Mouse (Mus musculus): ENCODE measurements around the gene Gm45837. TPM values are rescaled to one million over a fixed set of nuclear protein-coding genes. Genes with fewer than 3 reads are reported as not detected.

Gene Gm45837
- polyA plus RNA-seq, 2 experiments: not detected

DNA sequence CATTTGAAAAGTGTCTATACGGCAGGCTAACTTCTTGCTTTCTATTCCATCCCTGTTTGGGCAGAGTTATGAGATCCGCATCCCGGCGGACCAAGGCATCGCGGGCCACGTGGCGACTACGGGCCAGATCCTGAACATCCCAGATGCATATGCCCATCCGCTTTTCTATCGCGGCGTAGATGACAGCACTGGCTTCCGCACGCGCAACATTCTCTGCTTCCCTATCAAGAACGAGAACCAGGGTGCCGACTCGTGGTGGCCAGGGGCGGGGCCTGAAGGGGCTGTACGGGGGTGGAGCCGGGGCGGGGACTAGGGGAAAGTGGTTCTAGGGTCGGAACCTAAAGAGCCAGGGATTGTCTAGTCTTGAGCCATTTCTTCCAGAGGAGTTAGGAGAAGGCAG lies 93.8 kb downstream of the Gm45837 start:
- TF ChIP-seq EP300 (IDR thresholded peaks at IDR 0.05; ENCODE audit: low read depth) (no peak), CTCF (IDR thresholded peaks at IDR 0.05; ENCODE audit: low read depth) (no peak)
- H3K27me3 ChIP-seq (ENCODE audit: control insufficient read depth, insufficient read depth, low read length): no peaks in the 10 kb centered on the region; the same call in none of the 2 replicates
- H3K4me3 ChIP-seq (ENCODE audit: insufficient read depth in 1 of 2, low read depth in 2 of 2, low read length in 2 of 2): 0 out of 4 replicates have a peak overlapping the region, but pooled peaks of 1 of the 2 experiments have one; percentile 4
- H3K4me1 ChIP-seq (replicated peaks; ENCODE audit: control insufficient read depth in 2 of 2, insufficient read depth in 2 of 2, low read length in 1 of 2): peaks cover 0 to 4% of the 10 kb centered on the region in 2 experiments; a peak in 2 of 4 replicates
- no peak for DNase-seq (ENCODE audit: low read depth in 3 of 3, low spot score in 3 of 3)
- H3K36me3 ChIP-seq (replicated peaks; ENCODE audit: control insufficient read depth, insufficient read depth, low read depth): no peaks in the 10 kb centered on the region
- ATAC-seq (ENCODE audit: insufficient read depth): 0 out of 2 replicates have a peak, but pooled peaks have one; percentile 28
- 8% methylated on average over 24 of the region's 24 CpGs for WGBS (ENCODE audit: insufficient replicate concordance)
- H3K27ac ChIP-seq: no peak overlapping the region
- no peaks in the 10 kb centered on the region for H3K9me3 ChIP-seq (ENCODE audit: control insufficient read depth, low read length)
- H3K9ac ChIP-seq (replicated peaks): no peak overlapping the region
- H3K4me2 ChIP-seq (ENCODE audit: low read depth): peak overlapping the region; percentile 47

DNA sequence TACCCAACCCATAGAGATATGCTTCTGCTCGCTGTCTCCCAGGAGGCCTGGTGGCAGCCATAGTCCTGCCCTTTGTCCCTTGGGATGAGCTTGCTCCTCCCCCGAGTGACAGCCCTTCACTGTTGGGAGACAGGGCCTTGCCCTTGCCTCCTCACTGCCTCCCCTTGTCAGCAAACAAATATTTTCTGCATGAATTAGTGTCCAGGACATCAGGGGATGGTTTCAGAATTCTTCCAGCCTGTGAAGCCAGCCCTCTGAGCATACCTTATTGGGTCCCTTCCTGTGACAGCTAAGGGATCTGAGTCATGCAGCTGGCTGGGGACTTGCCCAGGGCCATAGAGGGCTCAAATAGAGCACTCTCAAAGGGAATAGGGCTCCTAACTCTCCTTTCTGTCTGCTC lies 98.5 kb downstream of the Gm45837 start:
- ATAC-seq (ENCODE audit: insufficient read depth) (no peak), DNase-seq (ENCODE audit: low read depth in 3 of 3, low spot score in 3 of 3) (no peak)

DNA sequence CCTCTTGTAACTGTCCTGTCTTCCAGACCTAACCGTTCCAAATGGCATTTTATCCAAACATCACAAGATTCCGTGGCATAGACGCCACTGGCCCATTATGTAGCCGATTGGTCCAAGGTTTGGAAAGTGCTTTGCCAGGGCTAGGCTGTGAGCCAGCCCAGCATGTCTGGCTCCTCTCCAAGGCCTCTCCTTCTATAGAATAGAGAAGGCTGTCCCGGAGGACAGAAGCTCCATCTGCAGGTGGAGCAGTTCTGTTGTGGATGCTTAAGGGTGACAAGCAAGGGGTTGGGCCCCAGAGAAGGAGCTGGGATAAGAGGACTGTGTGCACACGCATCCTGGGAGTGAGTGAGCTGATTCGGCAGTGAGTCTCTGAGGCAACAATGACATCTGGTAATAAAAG lies 103.0 kb downstream of the Gm45837 start:
- ATAC-seq (ENCODE audit: insufficient read depth) (no peak), DNase-seq (ENCODE audit: low read depth in 3 of 3, low spot score in 3 of 3) (no peak)
- no peak for TF ChIP-seq CTCF (IDR thresholded peaks at IDR 0.05; ENCODE audit: low read depth)
- no peak for TF ChIP-seq EP300 (IDR thresholded peaks at IDR 0.05; ENCODE audit: low read depth)
- H3K9ac ChIP-seq (replicated peaks): no peak overlapping the region
- no peaks in the 10 kb centered on the region for H3K4me1 ChIP-seq (replicated peaks; ENCODE audit: control insufficient read depth in 2 of 2, insufficient read depth in 2 of 2, low read length in 1 of 2)
- H3K4me3 ChIP-seq (ENCODE audit: insufficient read depth in 1 of 2, low read depth in 2 of 2, low read length in 2 of 2): no peak overlapping the region
- H3K4me2 ChIP-seq (ENCODE audit: low read depth): no peak overlapping the region
- H3K27me3 ChIP-seq (ENCODE audit: control insufficient read depth, insufficient read depth, low read length): no peaks in the 10 kb centered on the region
- no peaks in the 10 kb centered on the region for H3K36me3 ChIP-seq (replicated peaks; ENCODE audit: control insufficient read depth, insufficient read depth, low read depth)
- H3K27ac ChIP-seq: no peak overlapping the region
- 62% methylated on average over 7 of the region's 7 CpGs for whole genome bisulfite sequencing (ENCODE audit: insufficient replicate concordance)
- H3K9me3 ChIP-seq (ENCODE audit: control insufficient read depth, low read length): no peaks in the 10 kb centered on the region

More for the DNA sequence above, 98.5 kb downstream of the Gm45837 start:
- Histone ChIP-seq H3K4me3 (ENCODE audit: insufficient read depth in 1 of 2, low read depth in 2 of 2, low read length in 2 of 2) (no peak overlapping the region), H3K4me1 (replicated peaks; ENCODE audit: control insufficient read depth in 2 of 2, insufficient read depth in 2 of 2, low read length in 1 of 2) (peaks cover 0 to 2% of the 10 kb centered on the region in 2 experiments; a peak in 2 of 4 replicates), H3K4me2 (ENCODE audit: low read depth) (no peak overlapping the region), H3K9ac (replicated peaks) (no peak overlapping the region), H3K9me3 (ENCODE audit: control insufficient read depth, low read length) (no peaks in the 10 kb centered on the region), H3K27me3 (ENCODE audit: control insufficient read depth, insufficient read depth, low read length) (no peaks in the 10 kb centered on the region; the same call in 1 of the 2 replicates), H3K36me3 (replicated peaks; ENCODE audit: control insufficient read depth, insufficient read depth, low read depth) (no peaks in the 10 kb centered on the region), H3K27ac (no peak overlapping the region)
- WGBS (ENCODE audit: insufficient replicate concordance): 45% methylated on average over 2 of the region's 2 CpGs
- no peak for TF ChIP-seq EP300 (IDR thresholded peaks at IDR 0.05; ENCODE audit: low read depth)
- TF ChIP-seq CTCF (IDR thresholded peaks at IDR 0.05; ENCODE audit: low read depth): no peak

DNA sequence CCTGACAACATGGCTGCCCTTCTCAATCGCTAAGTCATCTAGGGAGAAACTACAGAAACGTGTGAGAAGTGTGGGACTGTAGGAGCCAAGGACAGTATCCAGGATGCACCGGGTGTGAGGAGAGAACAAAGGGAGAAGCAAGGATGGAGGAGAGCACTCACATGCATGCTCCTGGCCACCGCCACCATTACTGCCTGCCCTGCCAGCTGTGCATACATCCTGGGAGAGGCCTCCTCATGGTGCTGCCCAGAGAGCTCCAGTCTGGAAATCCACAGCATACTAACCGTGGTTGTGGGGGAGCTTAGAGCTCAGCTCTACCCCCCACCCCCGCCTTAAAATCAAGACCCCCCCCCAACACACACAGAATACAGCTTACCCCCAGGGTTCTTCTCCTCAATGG lies 104.1 kb downstream of the Gm45837 start:
- no peak overlapping the region for H3K4me3 ChIP-seq (ENCODE audit: insufficient read depth in 1 of 2, low read depth in 2 of 2, low read length in 2 of 2)
- TF ChIP-seq EP300 (IDR thresholded peaks at IDR 0.05; ENCODE audit: low read depth) (no peak), CTCF (IDR thresholded peaks at IDR 0.05; ENCODE audit: low read depth) (no peak)
- WGBS (ENCODE audit: insufficient replicate concordance): 57% methylated on average over 6 of the region's 6 CpGs
- H3K27me3 ChIP-seq (ENCODE audit: control insufficient read depth, insufficient read depth, low read length): no peaks in the 10 kb centered on the region
- no peaks in the 10 kb centered on the region for H3K4me1 ChIP-seq (replicated peaks; ENCODE audit: control insufficient read depth in 2 of 2, insufficient read depth in 2 of 2, low read length in 1 of 2)
- ATAC-seq (ENCODE audit: insufficient read depth) (no peak), DNase-seq (ENCODE audit: low read depth in 3 of 3, low spot score in 3 of 3) (no peak)
- no peak overlapping the region for H3K9ac ChIP-seq (replicated peaks)
- no peak overlapping the region for H3K4me2 ChIP-seq (ENCODE audit: low read depth)
- no peaks in the 10 kb centered on the region for H3K36me3 ChIP-seq (replicated peaks; ENCODE audit: control insufficient read depth, insufficient read depth, low read depth)
- no peak overlapping the region for H3K27ac ChIP-seq
- no peaks in the 10 kb centered on the region for H3K9me3 ChIP-seq (ENCODE audit: control insufficient read depth, low read length)

- no peak overlapping the region for H3K27ac ChIP-seq
- ATAC-seq (ENCODE audit: insufficient read depth) (no peak), DNase-seq (ENCODE audit: low read depth in 3 of 3, low spot score in 3 of 3) (no peak)
- H3K36me3 ChIP-seq (replicated peaks; ENCODE audit: control insufficient read depth, insufficient read depth, low read depth): no peaks in the 10 kb centered on the region
- TF ChIP-seq CTCF (IDR thresholded peaks at IDR 0.05; ENCODE audit: low read depth): no peak
- TF ChIP-seq EP300 (IDR thresholded peaks at IDR 0.05; ENCODE audit: low read depth): no peak
- H3K4me1 ChIP-seq (replicated peaks; ENCODE audit: control insufficient read depth in 2 of 2, insufficient read depth in 2 of 2, low read length in 1 of 2): no peaks in the 10 kb centered on the region
- H3K9ac ChIP-seq (replicated peaks): no peak overlapping the region
- WGBS (ENCODE audit: insufficient replicate concordance): 35% methylated on average over 6 of the region's 6 CpGs
- H3K27me3 ChIP-seq (ENCODE audit: control insufficient read depth, insufficient read depth, low read length): no peaks in the 10 kb centered on the region
- no peak overlapping the region for H3K4me2 ChIP-seq (ENCODE audit: low read depth)
- H3K4me3 ChIP-seq (ENCODE audit: insufficient read depth in 1 of 2, low read depth in 2 of 2, low read length in 2 of 2): no peak overlapping the region
- no peaks in the 10 kb centered on the region for H3K9me3 ChIP-seq (ENCODE audit: control insufficient read depth, low read length)
Observed at GRCm38 (mm10) chr7:101515295-101515694, 104.6 kb downstream of the Gm45837 start.

Data from liver, embryonic 14.5 days (tissue).